Mouse (Mus musculus) kidney, adult 2 months (tissue): Measurements from ENCODE around the gene Nlrp1b.

Source experiments
- CTCF ChIP-seq: fragments of 200-500 bp; conservative IDR thresholded peaks from 2 replicates; pipeline ENCODE4 v1.5.1; 2011; ENCODE audit warnings: low read depth, mild to moderate bottlenecking, control low read depth, low read length, moderate library complexity, mixed read lengths; ENCODE audit not compliant: insufficient read depth, insufficient read length
- POLR2A ChIP-seq: fragments of 200-500 bp; IDR thresholded peaks from one replicate; pipeline ENCODE4 v1.6.1; 2011; ENCODE audit warnings: low read depth, low read length, control low read depth

DNA sequence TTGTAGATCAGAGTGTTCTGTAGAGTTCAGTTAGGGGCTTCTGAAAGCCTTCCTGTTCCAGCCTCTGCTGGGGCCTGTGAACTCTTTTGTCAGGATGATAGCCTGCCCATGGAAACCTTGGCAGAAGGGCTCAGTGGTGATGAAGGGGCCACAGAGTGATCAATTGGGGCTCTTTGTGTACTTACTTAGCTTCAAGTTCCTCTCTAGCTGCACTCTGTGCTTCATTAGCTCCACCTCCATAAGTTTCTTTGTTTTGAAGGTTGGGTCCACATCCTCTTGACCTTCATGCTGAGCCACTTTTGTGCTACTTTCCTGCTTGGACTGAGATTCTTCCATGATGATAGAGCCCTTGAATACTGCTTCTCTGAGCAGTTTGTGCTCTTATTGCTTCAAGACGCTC, 88.5 kb downstream of the Nlrp1b start:
- TF ChIP-seq CTCF (no peak), POLR2A (no peak)
